Mouse (Mus musculus): ENCODE measurements around the gene Acoxl. TPM values are rescaled to one million over a fixed set of nuclear protein-coding genes. Genes with fewer than 3 reads are reported as not detected.

Acoxl gene
- total RNA-seq, 2 experiments from 2014 or later = 0.84 TPM; not detected in 1

GRCm38 (mm10) chr2:128156557-128157412 lies 318.1 kb downstream of the Acoxl start:
- 0 out of 2 replicates have a peak, but pooled peaks have one; percentile 23 for ATAC-seq (replicated peaks; ENCODE audit: low FRiP score, poor library complexity, severe bottlenecking)

GRCm38 (mm10) chr2:128158734-128159410 lies 320.2 kb downstream of the Acoxl start:
- no peak for ATAC-seq (replicated peaks; ENCODE audit: low FRiP score, poor library complexity, severe bottlenecking)

GRCm38 (mm10) chr2:128159619-128160125 lies 321.0 kb downstream of the Acoxl start:
- no peak for ATAC-seq (replicated peaks; ENCODE audit: low FRiP score, poor library complexity, severe bottlenecking)

GRCm38 (mm10) chr2:128163177-128163576 lies 324.5 kb downstream of the Acoxl start:
- ATAC-seq (replicated peaks; ENCODE audit: low FRiP score, poor library complexity, severe bottlenecking) = no peak

GRCm38 (mm10) chr2:128166623-128167423 lies 328.1 kb downstream of the Acoxl start:
- ATAC-seq (replicated peaks; ENCODE audit: low FRiP score, poor library complexity, severe bottlenecking) = peak; percentile 87

GRCm38 (mm10) chr2:128167930-128168329 lies 329.3 kb downstream of the Acoxl start:
- ATAC-seq (replicated peaks; ENCODE audit: low FRiP score, poor library complexity, severe bottlenecking) = no peak

- ATAC-seq (replicated peaks; ENCODE audit: low FRiP score, poor library complexity, severe bottlenecking) = no peak
Measured at GRCm38 (mm10) chr2:128169486-128169885, 330.8 kb downstream of the Acoxl start.

GRCm38 (mm10) chr2:128169972-128170371 lies 331.3 kb downstream of the Acoxl start:
- no peak for ATAC-seq (replicated peaks; ENCODE audit: low FRiP score, poor library complexity, severe bottlenecking)

GRCm38 (mm10) chr2:128170614-128171013 lies 331.9 kb downstream of the Acoxl start:
- no peak for ATAC-seq (replicated peaks; ENCODE audit: low FRiP score, poor library complexity, severe bottlenecking)

GRCm38 (mm10) chr2:128172266-128172665 lies 333.6 kb downstream of the Acoxl start:
- ATAC-seq (replicated peaks; ENCODE audit: low FRiP score, poor library complexity, severe bottlenecking) = no peak

Other genes starting within 250 kb of the Acoxl start
- gene Mal, start 182.2 kb upstream of the Acoxl start, total RNA-seq (2015; ENCODE audit: low replicate concordance) = not detected in 2 replicates
- gene Mal, start 182.2 kb upstream of the Acoxl start, total RNA-seq (2017; ENCODE audit: low replicate concordance) = not detected in 2 replicates
- gene Mall, start 108.9 kb upstream of the Acoxl start, total RNA-seq (2015; ENCODE audit: low replicate concordance) = not detected in 2 replicates
- gene Mall, start 108.9 kb upstream of the Acoxl start, total RNA-seq (2017; ENCODE audit: low replicate concordance) = not detected in 2 replicates
- 8.4 and 12.3 TPM in 2 replicates for gene Nphp1, start 50.0 kb upstream of the Acoxl start, total RNA-seq (2015; ENCODE audit: low replicate concordance)
- gene Nphp1, start 50.0 kb upstream of the Acoxl start, total RNA-seq (2017; ENCODE audit: low replicate concordance) = 2.0 and 4.5 TPM in 2 replicates
- 1.4 TPM in 1 of 2 replicates, not detected in the other for gene Mtln, start 46.4 kb upstream of the Acoxl start, total RNA-seq (2015; ENCODE audit: low replicate concordance)
- gene Mtln, start 46.4 kb upstream of the Acoxl start, total RNA-seq (2017; ENCODE audit: low replicate concordance) = 5.8 and 7.5 TPM in 2 replicates
- gene Bub1, start 7.0 kb upstream of the Acoxl start, total RNA-seq (2015; ENCODE audit: low replicate concordance) = 161 and 187 TPM in 2 replicates
- gene Bub1, start 7.0 kb upstream of the Acoxl start, total RNA-seq (2017; ENCODE audit: low replicate concordance) = 126 and 183 TPM in 2 replicates

Measured in erythroid progenitor cell, adult 5-6 weeks (primary cell).